Mouse (Mus musculus): ENCODE measurements around the gene Ccnk. TPM values are rescaled to one million over a fixed set of nuclear protein-coding genes. Genes with fewer than 3 reads are reported as not detected.

The Ccnk gene
- 31.8 and 34.8 TPM in 2 replicates for polyA plus RNA-seq (2012; ENCODE audit: insufficient read depth, insufficient read length, missing spikeins)

GRCm38 (mm10) chr12:108179321-108180266 is at the start of gene Ccnk:
Gene Ccnk, plus strand, starts transcription at chr12:108179579.
- TF ChIP-seq CTCF (IDR thresholded peaks at IDR 0.05; ENCODE audit: low read depth, low read length) (no peak), POLR2A (IDR thresholded peaks at IDR 0.05; ENCODE audit: borderline replicate concordance, low read depth, low read length) (no peak)
- H3K4me1 ChIP-seq (ENCODE audit: control insufficient read depth, insufficient read depth, low read length): peaks cover 16% of the 10 kb centered on the region
- H3K27ac ChIP-seq (ENCODE audit: insufficient read depth, low read depth, low read length): peak within 1 kb of the TSS; percentile 80
- H3K4me3 ChIP-seq (ENCODE audit: insufficient read depth, low read length): peak within 1 kb of the TSS; percentile 88

DNA sequence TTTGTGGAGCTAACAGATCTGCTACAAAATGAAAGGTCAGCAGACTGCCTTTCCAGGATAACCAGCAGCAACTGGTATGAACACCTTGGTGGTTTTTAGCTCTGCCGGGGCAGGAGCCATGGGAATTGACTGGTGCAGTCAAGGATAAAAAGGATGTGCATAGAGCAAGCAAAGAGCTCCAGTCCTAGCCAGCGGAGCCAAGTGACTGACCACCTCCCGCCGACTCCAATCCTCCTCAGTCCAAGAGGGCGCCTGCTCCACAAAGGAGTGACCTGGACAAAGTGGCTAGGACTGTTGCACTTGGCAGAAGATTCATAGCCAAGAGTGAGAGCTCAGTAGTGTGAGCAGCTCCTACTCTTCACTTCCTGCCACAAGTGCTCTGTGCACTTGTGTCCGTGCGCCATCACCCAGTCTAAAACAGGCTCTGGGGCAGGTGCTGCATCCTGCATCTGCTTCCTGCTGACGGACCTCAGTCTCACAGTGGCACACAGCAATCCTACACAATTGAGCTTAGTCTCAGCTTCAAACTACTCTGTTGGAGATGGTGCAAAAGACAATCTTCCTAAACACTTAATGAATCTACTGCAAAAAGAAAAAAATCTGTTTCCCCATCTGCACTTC is 46.8 kb upstream of the Ccnk start:
- TF ChIP-seq POLR2A (IDR thresholded peaks at IDR 0.05; ENCODE audit: borderline replicate concordance, low read depth, low read length) (no peak), CTCF (IDR thresholded peaks at IDR 0.05; ENCODE audit: low read depth, low read length) (no peak)
- no peaks in the 10 kb centered on the region for H3K4me1 ChIP-seq (ENCODE audit: control insufficient read depth, insufficient read depth, low read length)
- no peak overlapping the region for H3K4me3 ChIP-seq (ENCODE audit: insufficient read depth, low read length)
- no peak overlapping the region for H3K27ac ChIP-seq (ENCODE audit: insufficient read depth, low read depth, low read length)

DNA sequence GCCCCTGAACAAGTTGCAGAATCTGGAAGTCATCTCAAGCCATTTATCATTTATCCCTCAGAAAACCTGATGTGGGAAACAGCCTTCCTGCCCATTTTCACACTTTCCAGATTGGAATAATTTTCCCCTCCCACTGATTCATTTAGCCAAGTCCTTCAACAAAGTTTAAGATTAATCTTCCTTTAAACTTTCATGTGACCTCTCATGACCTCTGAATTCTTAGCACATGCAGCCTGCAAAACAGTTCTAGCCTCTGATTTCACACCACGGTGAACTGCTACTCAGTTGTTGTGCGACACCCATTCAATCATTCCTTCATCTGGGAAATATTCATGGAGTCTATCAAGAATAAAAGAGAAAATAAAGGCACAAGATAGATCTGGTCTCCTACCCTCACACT is 46.2 kb upstream of the Ccnk start:
- Histone ChIP-seq H3K4me3 (ENCODE audit: insufficient read depth, low read length) (no peak overlapping the region), H3K27ac (ENCODE audit: insufficient read depth, low read depth, low read length) (no peak overlapping the region), H3K4me1 (ENCODE audit: control insufficient read depth, insufficient read depth, low read length) (no peaks in the 10 kb centered on the region)
- TF ChIP-seq POLR2A (IDR thresholded peaks at IDR 0.05; ENCODE audit: borderline replicate concordance, low read depth, low read length) (no peak), CTCF (IDR thresholded peaks at IDR 0.05; ENCODE audit: low read depth, low read length) (no peak)

DNA sequence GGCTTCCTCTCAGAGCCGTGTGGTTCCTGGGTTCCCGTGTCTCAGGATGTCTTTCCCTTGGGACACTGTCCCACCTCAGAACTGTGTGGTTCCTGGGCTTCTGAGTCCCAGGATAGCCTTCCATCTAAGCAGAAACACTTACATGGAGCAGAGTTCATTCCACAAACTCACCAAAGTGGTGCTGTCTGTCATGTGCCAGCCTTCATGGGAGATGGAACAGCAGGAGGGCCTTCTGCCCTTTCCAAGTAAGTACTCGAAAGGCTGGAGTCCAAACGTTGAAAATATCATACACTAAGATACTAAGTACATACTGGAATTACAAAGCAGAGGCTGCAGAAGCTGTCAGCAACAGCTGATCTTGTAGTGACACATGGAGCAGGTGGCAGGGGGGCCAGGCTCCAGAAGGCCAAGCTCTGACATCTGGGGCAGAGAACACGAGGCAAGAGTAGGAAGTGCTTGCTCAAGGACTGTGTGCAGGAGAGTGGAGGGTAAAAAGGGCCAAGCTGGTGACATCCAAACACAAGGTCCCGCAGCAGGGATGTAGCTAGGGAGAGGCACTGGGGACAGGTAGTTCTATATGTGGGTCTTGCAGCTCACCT is 43.7 kb upstream of the Ccnk start:
- no peak overlapping the region for H3K27ac ChIP-seq (ENCODE audit: insufficient read depth, low read depth, low read length)
- no peaks in the 10 kb centered on the region for H3K4me1 ChIP-seq (ENCODE audit: control insufficient read depth, insufficient read depth, low read length)
- no peak overlapping the region for H3K4me3 ChIP-seq (ENCODE audit: insufficient read depth, low read length)
- TF ChIP-seq CTCF (IDR thresholded peaks at IDR 0.05; ENCODE audit: low read depth, low read length): no peak
- TF ChIP-seq POLR2A (IDR thresholded peaks at IDR 0.05; ENCODE audit: borderline replicate concordance, low read depth, low read length): no peak

- TF ChIP-seq CTCF (IDR thresholded peaks at IDR 0.05; ENCODE audit: low read depth, low read length) (0 out of 2 replicates have a peak, but pooled peaks have one; percentile 22), POLR2A (IDR thresholded peaks at IDR 0.05; ENCODE audit: borderline replicate concordance, low read depth, low read length) (no peak)
- no peak overlapping the region for H3K27ac ChIP-seq (ENCODE audit: insufficient read depth, low read depth, low read length)
These were observed 35.5 kb upstream of the Ccnk start for GRCm38 (mm10) chr12:108143624-108144498.

GRCm38 (mm10) chr12:108145198-108145597 is 34.2 kb upstream of the Ccnk start:
- TF ChIP-seq POLR2A (IDR thresholded peaks at IDR 0.05; ENCODE audit: borderline replicate concordance, low read depth, low read length): no peak
- TF ChIP-seq CTCF (IDR thresholded peaks at IDR 0.05; ENCODE audit: low read depth, low read length): no peak
- Histone ChIP-seq H3K27ac (ENCODE audit: insufficient read depth, low read depth, low read length) (no peak overlapping the region), H3K4me1 (ENCODE audit: control insufficient read depth, insufficient read depth, low read length) (peaks cover 8% of the 10 kb centered on the region)

More at GRCm38 (mm10) chr12:108143624-108144498, 35.5 kb upstream of the Ccnk start:
- Histone ChIP-seq H3K4me3 (ENCODE audit: insufficient read depth, low read length) (no peak overlapping the region), H3K4me1 (ENCODE audit: control insufficient read depth, insufficient read depth, low read length) (peaks cover 8% of the 10 kb centered on the region)

DNA sequence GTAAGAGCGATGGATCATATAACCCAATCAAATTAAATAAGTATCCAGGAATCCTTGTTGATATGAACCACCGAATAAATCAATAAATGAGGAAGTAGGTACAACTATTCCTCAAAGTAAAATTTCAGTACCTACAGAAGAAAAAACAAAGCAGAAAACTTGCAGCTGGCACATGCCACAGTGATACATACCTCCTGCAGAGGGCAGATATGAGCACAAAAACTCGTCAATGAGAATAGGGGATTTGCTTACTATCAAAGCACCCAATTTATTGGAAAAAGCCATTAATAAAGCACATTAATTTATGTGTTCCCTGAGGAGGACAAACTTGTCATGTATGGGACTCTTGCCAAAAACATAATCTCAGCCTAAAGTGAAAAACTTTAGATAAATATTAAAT is 29.6 kb upstream of the Ccnk start:
- Histone ChIP-seq H3K4me1 (ENCODE audit: control insufficient read depth, insufficient read depth, low read length) (no peaks in the 10 kb centered on the region), H3K4me3 (ENCODE audit: insufficient read depth, low read length) (no peak overlapping the region), H3K27ac (ENCODE audit: insufficient read depth, low read depth, low read length) (no peak overlapping the region)
- TF ChIP-seq POLR2A (IDR thresholded peaks at IDR 0.05; ENCODE audit: borderline replicate concordance, low read depth, low read length) (no peak), CTCF (IDR thresholded peaks at IDR 0.05; ENCODE audit: low read depth, low read length) (no peak)

More at GRCm38 (mm10) chr12:108145198-108145597, 34.2 kb upstream of the Ccnk start:
- H3K4me3 ChIP-seq (ENCODE audit: insufficient read depth, low read length): no peak overlapping the region

- Histone ChIP-seq H3K27ac (ENCODE audit: insufficient read depth, low read depth, low read length) (no peak overlapping the region), H3K4me1 (ENCODE audit: control insufficient read depth, insufficient read depth, low read length) (no peaks in the 10 kb centered on the region), H3K4me3 (ENCODE audit: insufficient read depth, low read length) (no peak overlapping the region)
- no peak for TF ChIP-seq POLR2A (IDR thresholded peaks at IDR 0.05; ENCODE audit: borderline replicate concordance, low read depth, low read length)
- no peak for TF ChIP-seq CTCF (IDR thresholded peaks at IDR 0.05; ENCODE audit: low read depth, low read length)
These were observed 26.6 kb upstream of the Ccnk start for GRCm38 (mm10) chr12:108152743-108153142.

GRCm38 (mm10) chr12:108159863-108160262 is 19.5 kb upstream of the Ccnk start:
- Histone ChIP-seq H3K27ac (ENCODE audit: insufficient read depth, low read depth, low read length) (no peak overlapping the region), H3K4me1 (ENCODE audit: control insufficient read depth, insufficient read depth, low read length) (no peaks in the 10 kb centered on the region), H3K4me3 (ENCODE audit: insufficient read depth, low read length) (no peak overlapping the region)
- no peak for TF ChIP-seq POLR2A (IDR thresholded peaks at IDR 0.05; ENCODE audit: borderline replicate concordance, low read depth, low read length)
- TF ChIP-seq CTCF (IDR thresholded peaks at IDR 0.05; ENCODE audit: low read depth, low read length): no peak
